Mouse (Mus musculus): Measurements from ENCODE around the gene Zfp423. TPM values are rescaled to one million over a fixed set of nuclear protein-coding genes. Genes with fewer than 3 reads are reported as not detected.

The Zfp423 gene
- polyA plus RNA-seq, 1 experiment from 2014 or later = 23.1 TPM

GRCm38 (mm10) chr8:87938351-87939232 lies 20.8 kb downstream of the Zfp423 start:
- peak overlapping the region; percentile 56 for H3K9ac ChIP-seq (ENCODE audit: low read depth, low read length)

GRCm38 (mm10) chr8:87937211-87937610 lies 22.2 kb downstream of the Zfp423 start:
- Histone ChIP-seq H3K9me3 (ENCODE audit: control insufficient read depth, low read length) (no peaks in the 10 kb centered on the region), H3K36me3 (ENCODE audit: control insufficient read depth, insufficient read depth, low read length) (no peaks in the 10 kb centered on the region), H3K4me1 (ENCODE audit: control insufficient read depth, insufficient read depth, low read length) (peaks cover 55% of the 10 kb centered on the region), H3K9ac (ENCODE audit: low read depth, low read length) (no peak overlapping the region), H3K4me3 (ENCODE audit: low read depth, low read length) (no peak overlapping the region), H3K4me2 (ENCODE audit: low read depth, low read length) (no peak overlapping the region), H3K27ac (replicated peaks; ENCODE audit: low read depth, low read length) (peak overlapping the region; percentile 15; the same call in 1 of the 2 replicates), H3K27me3 (replicated peaks; ENCODE audit: control insufficient read depth, insufficient read depth, low read length) (no peaks in the 10 kb centered on the region)
- DNase-seq (ENCODE audit: low spot score) (no peak), ATAC-seq (ENCODE audit: low read depth) (no peak)
- WGBS = 67% methylated on average over 3 of the region's 3 CpGs

More at GRCm38 (mm10) chr8:87938351-87939232, 20.8 kb downstream of the Zfp423 start:
- Histone ChIP-seq H3K27ac (replicated peaks; ENCODE audit: low read depth, low read length) (peak overlapping the region; percentile 89), H3K36me3 (ENCODE audit: control insufficient read depth, insufficient read depth, low read length) (no peaks in the 10 kb centered on the region), H3K4me1 (ENCODE audit: control insufficient read depth, insufficient read depth, low read length) (peaks cover 45% of the 10 kb centered on the region), H3K9me3 (ENCODE audit: control insufficient read depth, low read length) (no peaks in the 10 kb centered on the region), H3K27me3 (replicated peaks; ENCODE audit: control insufficient read depth, insufficient read depth, low read length) (no peaks in the 10 kb centered on the region), H3K4me3 (ENCODE audit: low read depth, low read length) (peak overlapping the region; percentile 21), H3K4me2 (ENCODE audit: low read depth, low read length) (peak overlapping the region; percentile 67)
- DNase-seq (ENCODE audit: low spot score) = peak; percentile 95
- peak; percentile 94 for ATAC-seq (ENCODE audit: low read depth)
- 2% methylated on average over 20 of the region's 20 CpGs for WGBS

- no peaks in the 10 kb centered on the region for H3K36me3 ChIP-seq (ENCODE audit: control insufficient read depth, insufficient read depth, low read length)
- H3K4me2 ChIP-seq (ENCODE audit: low read depth, low read length) = no peak overlapping the region
- peaks cover 58% of the 10 kb centered on the region for H3K4me1 ChIP-seq (ENCODE audit: control insufficient read depth, insufficient read depth, low read length)
- no peak for ATAC-seq (ENCODE audit: low read depth)
- H3K9me3 ChIP-seq (ENCODE audit: control insufficient read depth, low read length) = no peaks in the 10 kb centered on the region
- no peak overlapping the region for H3K27ac ChIP-seq (replicated peaks; ENCODE audit: low read depth, low read length)
- H3K9ac ChIP-seq (ENCODE audit: low read depth, low read length) = no peak overlapping the region
- no peak for DNase-seq (ENCODE audit: low spot score)
- H3K27me3 ChIP-seq (replicated peaks; ENCODE audit: control insufficient read depth, insufficient read depth, low read length) = no peaks in the 10 kb centered on the region
- H3K4me3 ChIP-seq (ENCODE audit: low read depth, low read length) = no peak overlapping the region
- 91% methylated on average over 6 of the region's 6 CpGs for WGBS
Measured at GRCm38 (mm10) chr8:87935088-87935680, 24.2 kb downstream of the Zfp423 start.

DNA sequence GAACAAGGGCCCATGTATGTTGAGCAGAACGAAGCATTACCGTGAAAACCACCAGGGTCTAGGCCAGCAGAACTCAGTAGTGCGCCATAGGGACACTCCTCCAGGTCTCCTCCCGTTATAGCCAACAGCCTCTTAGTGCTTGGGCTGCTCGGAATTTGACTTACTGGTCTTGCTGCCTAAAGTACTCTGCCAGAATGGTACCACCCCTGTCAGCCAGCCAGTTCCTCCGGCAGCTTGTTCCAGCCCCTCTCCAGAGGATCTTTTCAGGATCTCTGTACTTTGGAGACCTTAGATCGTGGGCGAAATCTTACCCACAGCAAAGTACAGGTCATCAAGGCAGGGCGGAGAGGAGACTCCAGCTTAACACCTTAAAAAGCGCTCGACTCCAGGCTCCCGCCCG lies 25.2 kb downstream of the Zfp423 start:
- Histone ChIP-seq H3K4me2 (ENCODE audit: low read depth, low read length) (no peak overlapping the region), H3K27ac (replicated peaks; ENCODE audit: low read depth, low read length) (no peak overlapping the region), H3K4me3 (ENCODE audit: low read depth, low read length) (no peak overlapping the region), H3K36me3 (ENCODE audit: control insufficient read depth, insufficient read depth, low read length) (no peaks in the 10 kb centered on the region), H3K9ac (ENCODE audit: low read depth, low read length) (no peak overlapping the region), H3K9me3 (ENCODE audit: control insufficient read depth, low read length) (no peaks in the 10 kb centered on the region), H3K27me3 (replicated peaks; ENCODE audit: control insufficient read depth, insufficient read depth, low read length) (no peaks in the 10 kb centered on the region), H3K4me1 (ENCODE audit: control insufficient read depth, insufficient read depth, low read length) (peaks cover 53% of the 10 kb centered on the region)
- WGBS = 55% methylated on average over 13 of the region's 13 CpGs
- ATAC-seq (ENCODE audit: low read depth) (no peak), DNase-seq (ENCODE audit: low spot score) (no peak)

GRCm38 (mm10) chr8:87933752-87934151 lies 25.6 kb downstream of the Zfp423 start:
- H3K27ac ChIP-seq (replicated peaks; ENCODE audit: low read depth, low read length) = no peak overlapping the region
- no peak overlapping the region for H3K4me3 ChIP-seq (ENCODE audit: low read depth, low read length)
- no peaks in the 10 kb centered on the region for H3K27me3 ChIP-seq (replicated peaks; ENCODE audit: control insufficient read depth, insufficient read depth, low read length)
- H3K4me2 ChIP-seq (ENCODE audit: low read depth, low read length) = no peak overlapping the region
- H3K9me3 ChIP-seq (ENCODE audit: control insufficient read depth, low read length) = no peaks in the 10 kb centered on the region
- WGBS = 52% methylated on average over 8 of the region's 8 CpGs
- no peak overlapping the region for H3K9ac ChIP-seq (ENCODE audit: low read depth, low read length)
- DNase-seq (ENCODE audit: low spot score) (no peak), ATAC-seq (ENCODE audit: low read depth) (no peak)
- H3K36me3 ChIP-seq (ENCODE audit: control insufficient read depth, insufficient read depth, low read length) = no peaks in the 10 kb centered on the region
- H3K4me1 ChIP-seq (ENCODE audit: control insufficient read depth, insufficient read depth, low read length) = peaks cover 51% of the 10 kb centered on the region

- H3K4me2 ChIP-seq (ENCODE audit: low read depth, low read length) = no peak overlapping the region
- H3K27ac ChIP-seq (replicated peaks; ENCODE audit: low read depth, low read length) = 0 out of 2 replicates have a peak overlapping the region, but pooled peaks have one; percentile 2
- WGBS = 20% methylated on average over 2 of the region's 2 CpGs
- no peak for ATAC-seq (ENCODE audit: low read depth)
- H3K9me3 ChIP-seq (ENCODE audit: control insufficient read depth, low read length) = no peaks in the 10 kb centered on the region
- no peak overlapping the region for H3K9ac ChIP-seq (ENCODE audit: low read depth, low read length)
- H3K36me3 ChIP-seq (ENCODE audit: control insufficient read depth, insufficient read depth, low read length) = no peaks in the 10 kb centered on the region
- peaks cover 48% of the 10 kb centered on the region for H3K4me1 ChIP-seq (ENCODE audit: control insufficient read depth, insufficient read depth, low read length)
- DNase-seq (ENCODE audit: low spot score) = no peak
- H3K4me3 ChIP-seq (ENCODE audit: low read depth, low read length) = no peak overlapping the region
- no peaks in the 10 kb centered on the region for H3K27me3 ChIP-seq (replicated peaks; ENCODE audit: control insufficient read depth, insufficient read depth, low read length)
Measured at GRCm38 (mm10) chr8:87928857-87929256, 30.5 kb downstream of the Zfp423 start.

DNA sequence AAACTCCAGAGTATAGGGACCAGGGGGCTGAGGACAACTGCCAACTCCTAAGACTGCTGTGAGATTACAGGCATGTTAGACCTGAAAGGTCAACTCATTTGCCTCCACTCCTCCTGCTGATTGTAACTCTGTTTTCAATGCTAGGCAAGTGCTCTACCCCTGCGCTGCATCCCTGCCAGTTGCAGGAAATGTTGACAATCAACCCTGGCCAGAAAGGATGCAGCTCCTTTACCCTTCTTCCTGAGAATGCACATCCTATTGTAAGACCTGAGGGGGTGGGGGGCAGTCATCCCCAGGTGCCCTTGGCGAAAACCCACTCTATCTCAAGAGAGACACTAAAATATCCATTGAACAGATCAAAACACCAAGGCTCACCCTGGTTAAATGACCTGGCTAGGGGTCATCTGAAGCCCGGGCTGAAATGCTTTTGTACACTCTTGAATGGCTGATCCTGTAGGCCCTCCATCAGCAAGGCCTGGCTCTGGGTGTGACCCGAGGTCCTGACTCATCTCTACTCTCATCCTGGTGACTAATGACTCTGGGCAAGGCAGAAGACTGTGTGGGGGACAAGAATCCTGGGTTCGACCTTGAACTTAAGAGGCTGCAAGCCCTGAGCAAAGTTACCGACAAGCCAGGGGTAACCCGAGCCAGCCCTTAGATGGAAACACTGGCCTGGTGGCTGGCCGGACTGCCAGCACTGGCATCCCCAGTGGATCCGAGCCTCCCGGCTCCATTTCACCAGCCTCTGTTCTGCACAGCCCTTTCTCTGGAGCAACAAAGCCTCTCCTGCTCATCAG lies 32.2 kb downstream of the Zfp423 start:
- Histone ChIP-seq H3K9ac (ENCODE audit: low read depth, low read length) (no peak overlapping the region), H3K4me2 (ENCODE audit: low read depth, low read length) (no peak overlapping the region), H3K9me3 (ENCODE audit: control insufficient read depth, low read length) (no peaks in the 10 kb centered on the region), H3K27me3 (replicated peaks; ENCODE audit: control insufficient read depth, insufficient read depth, low read length) (no peaks in the 10 kb centered on the region), H3K36me3 (ENCODE audit: control insufficient read depth, insufficient read depth, low read length) (no peaks in the 10 kb centered on the region), H3K4me1 (ENCODE audit: control insufficient read depth, insufficient read depth, low read length) (peaks cover 38% of the 10 kb centered on the region), H3K4me3 (ENCODE audit: low read depth, low read length) (no peak overlapping the region), H3K27ac (replicated peaks; ENCODE audit: low read depth, low read length) (peak overlapping the region; percentile 36)
- no peak for ATAC-seq (ENCODE audit: low read depth)
- DNase-seq (ENCODE audit: low spot score) = no peak
- 72% methylated on average over 10 of the region's 10 CpGs for WGBS

- DNase-seq (ENCODE audit: low spot score) (peak; percentile 72), ATAC-seq (ENCODE audit: low read depth) (peak; percentile 24; the same call in 1 of the 2 replicates)
- H3K4me2 ChIP-seq (ENCODE audit: low read depth, low read length) = no peak overlapping the region
- H3K27ac ChIP-seq (replicated peaks; ENCODE audit: low read depth, low read length) = peak overlapping the region; percentile 36
- H3K4me1 ChIP-seq (ENCODE audit: control insufficient read depth, insufficient read depth, low read length) = peaks cover 38% of the 10 kb centered on the region
- no peaks in the 10 kb centered on the region for H3K27me3 ChIP-seq (replicated peaks; ENCODE audit: control insufficient read depth, insufficient read depth, low read length)
- no peaks in the 10 kb centered on the region for H3K36me3 ChIP-seq (ENCODE audit: control insufficient read depth, insufficient read depth, low read length)
- 55% methylated on average over 7 of the region's 7 CpGs for WGBS
- H3K9me3 ChIP-seq (ENCODE audit: control insufficient read depth, low read length) = no peaks in the 10 kb centered on the region
- no peak overlapping the region for H3K4me3 ChIP-seq (ENCODE audit: low read depth, low read length)
- H3K9ac ChIP-seq (ENCODE audit: low read depth, low read length) = no peak overlapping the region
Measured at GRCm38 (mm10) chr8:87926098-87926890, 33.1 kb downstream of the Zfp423 start.
